Mouse (Mus musculus) myocyte (in vitro differentiated cells): Measurements from ENCODE around the gene Mrm2.

Experiments used
- CEBPB ChIP-seq: IDR thresholded peaks from 2 replicates; pipeline ENCODE4 v1.6.1; 2011; ENCODE audit warnings: mild to moderate bottlenecking, moderate library complexity; ENCODE audit not compliant: poor library complexity, insufficient read depth, severe bottlenecking
- E2F4 ChIP-seq: IDR thresholded peaks from one replicate; pipeline ENCODE4 v1.6.1; 2011; ENCODE audit warnings: mild to moderate bottlenecking, control low read depth, moderate library complexity; ENCODE audit not compliant: insufficient read depth
- MAX ChIP-seq: IDR thresholded peaks from one replicate; pipeline ENCODE4 v1.6.1; 2011; ENCODE audit warnings: low read depth, mild to moderate bottlenecking, control low read depth
- MYOD1 ChIP-seq, 3 experiments: IDR thresholded peaks; one replicate each; pipeline ENCODE4 v1.6.1; 2011; ENCODE audit warnings: control low read depth in 2 of 3, low read depth in 2 of 3, mild to moderate bottlenecking in 2 of 3, moderate library complexity in 1 of 3; ENCODE audit not compliant: insufficient read length in 2 of 3, control insufficient read depth in 1 of 3
- MYOG ChIP-seq, 3 experiments: IDR thresholded peaks; one replicate each; pipeline ENCODE4 v1.6.1; 2011; ENCODE audit warnings: control low read depth in 2 of 3, low read depth in 2 of 3, mild to moderate bottlenecking in 2 of 3; ENCODE audit not compliant: insufficient read length in 2 of 3, control insufficient read depth in 1 of 3, insufficient read depth in 1 of 3
- POLR2A ChIP-seq: IDR thresholded peaks from one replicate; pipeline ENCODE4 v1.6.1; 2011; ENCODE audit warnings: low read depth, mild to moderate bottlenecking, control low read depth, moderate library complexity; ENCODE audit not compliant: insufficient read length
- POLR2AphosphoS2 ChIP-seq: IDR thresholded peaks from one replicate; pipeline ENCODE4 v1.6.1; 2011; ENCODE audit warnings: low read depth, control low read depth; ENCODE audit not compliant: insufficient read length
- SRF ChIP-seq: IDR thresholded peaks from one replicate; pipeline ENCODE4 v1.6.1; 2011; ENCODE audit warnings: low read depth; ENCODE audit not compliant: control insufficient read depth, insufficient read length
- TCF12 ChIP-seq: IDR thresholded peaks from one replicate; pipeline ENCODE4 v1.6.1; 2011; ENCODE audit warnings: mild to moderate bottlenecking, control low read depth; ENCODE audit not compliant: poor library complexity, insufficient read depth, severe bottlenecking
- TCF3 ChIP-seq: IDR thresholded peaks from one replicate; pipeline ENCODE4 v1.6.1; 2011; ENCODE audit warnings: low read depth, control low read depth; ENCODE audit not compliant: insufficient read length
- USF1 ChIP-seq: IDR thresholded peaks from one replicate; pipeline ENCODE4 v1.6.1; 2011; ENCODE audit warnings: low read depth, mild to moderate bottlenecking, control low read depth, moderate library complexity

- TF ChIP-seq POLR2A (no peak), MAX (no peak), SRF (no peak), USF1 (no peak), MYOD1 (IDR thresholded peaks at IDR 0.05; ENCODE audit: control insufficient read depth in 1 of 3, insufficient read length in 2 of 3, low read depth in 2 of 3) (no peak), TCF3 (no peak), E2F4 (no peak), POLR2AphosphoS2 (no peak), CEBPB (no peak), MYOG (IDR thresholded peaks at IDR 0.05; ENCODE audit: control insufficient read depth in 1 of 3, insufficient read depth in 1 of 3, insufficient read length in 2 of 3, low read depth in 2 of 3) (no peak), TCF12 (no peak)
Observed at GRCm38 (mm10) chr5:140289161-140289560, 42.5 kb downstream of the Mrm2 start.
